Mouse (Mus musculus) heart, embryonic 11.5 days (tissue): Measurements from ENCODE around the gene Galr2. TPM values are rescaled to one million over a fixed set of nuclear protein-coding genes. Genes with fewer than 3 reads are reported as not detected.
"Not testable (repeated sequence)": the region's sequence is repeated elsewhere in the genome, so short reads cannot be mapped to it uniquely, and the experiment has no call there.

Experiments used
- ATAC-seq: fragments of 200-750 bp; cut with Nextera tagmentation; replicated peaks from 2 replicates; pipeline ENCODE4 v1.8.0; 2017; ENCODE audit warnings: moderate library complexity; ENCODE audit not compliant: insufficient number of reproducible peaks, low FRiP score, low TSS enrichment
- H3K27ac ChIP-seq: fragments of 300-500 bp; sonication (generic); 2 replicates; pipeline ENCODE4 v1.5.1; 2014; ENCODE audit warnings: mild to moderate bottlenecking, low read depth, low read length
- H3K27me3 ChIP-seq: fragments of 300-500 bp; sonication (generic); 2 replicates; pipeline ENCODE4 v1.6.1; 2014; ENCODE audit warnings: mild to moderate bottlenecking, low read length, mixed read lengths; ENCODE audit not compliant: control insufficient read depth, insufficient read depth
- H3K36me3 ChIP-seq: fragments of 300-500 bp; sonication (generic); 2 replicates; pipeline ENCODE4 v1.6.1; 2014; ENCODE audit warnings: mild to moderate bottlenecking, low read length, moderate library complexity, mixed read lengths; ENCODE audit not compliant: control insufficient read depth, insufficient read depth
- H3K4me1 ChIP-seq: fragments of 300-500 bp; sonication (generic); 2 replicates; pipeline ENCODE4 v1.6.1; 2014; ENCODE audit warnings: low read length; ENCODE audit not compliant: control insufficient read depth, insufficient read depth
- H3K4me2 ChIP-seq: fragments of 300-500 bp; sonication (generic); 2 replicates; pipeline ENCODE4 v1.6.1; 2014; ENCODE audit warnings: mild to moderate bottlenecking, moderate library complexity
- H3K4me3 ChIP-seq: fragments of 300-500 bp; sonication (generic); 2 replicates; pipeline ENCODE4 v1.5.1; 2014; ENCODE audit warnings: low read depth, low read length
- H3K9ac ChIP-seq: fragments of 300-500 bp; sonication (generic); 2 replicates; pipeline ENCODE4 v1.6.1; 2014; ENCODE audit warnings: mild to moderate bottlenecking, low read depth, low read length, moderate library complexity
- H3K9me3 ChIP-seq: fragments of 300-500 bp; sonication (generic); replicated peaks from 2 replicates; pipeline ENCODE4 v1.6.1; 2016; ENCODE audit warnings: low read length; ENCODE audit not compliant: control insufficient read depth
- WGBS: fragments of 180-500 bp; shearing (Covaris S2); extraction: QIAGEN DNeasy Blood & Tissue Kit; methylation state at CpG from one replicate; pipeline ENCODE4 v1.1.7; 2014; ENCODE audit not compliant: insufficient replicate concordance; 5-methylcytosine and 5-hydroxymethylcytosine counted together
- polyA plus RNA-seq: library from polyadenylated mRNA; unstranded; fragments of >200 nt; fragmentation: Nextera tagmentation; extraction: Ambion mirVana; gene quantifications from 2 replicates; pipeline ENCODE4 v1.2.1, GENCODE M21; 2014

The Galr2 gene
- polyA plus RNA-seq, 1 experiment from 2014 or later, result 0.16 TPM

- Histone ChIP-seq H3K4me1 (peaks cover 18% of the 10 kb centered on the region), H3K27me3 (peaks cover 26% of the 10 kb centered on the region)
- H3K9me3 ChIP-seq, ATAC-seq, H3K9ac ChIP-seq, H3K36me3 ChIP-seq, H3K4me2 ChIP-seq, H3K27ac ChIP-seq, H3K4me3 ChIP-seq: not testable (repeated sequence)
- WGBS, result 88% methylated on average over 1 of the region's 1 CpGs
Measured at GRCm38 (mm10) chr11:116277184-116277583, 3.6 kb upstream of the Galr2 start.

- peaks cover 67% of the 10 kb centered on the region for H3K27me3 ChIP-seq
- H3K4me2 ChIP-seq, result peak overlapping the region; percentile 68
- peak overlapping the region; percentile 46; the same call in 1 of the 2 replicates for H3K9ac ChIP-seq
- 2% methylated on average over 18 of the region's 18 CpGs for WGBS
- ATAC-seq, result no peak
- H3K36me3 ChIP-seq, result no peaks in the 10 kb centered on the region
- peaks cover 9% of the 10 kb centered on the region for H3K4me1 ChIP-seq
- no peaks in the 10 kb centered on the region for H3K9me3 ChIP-seq
- H3K27ac ChIP-seq, result no peak overlapping the region
- peak overlapping the region; percentile 41 for H3K4me3 ChIP-seq
Measured at GRCm38 (mm10) chr11:116281671-116282070, 932 bp downstream of the Galr2 start.

- Histone ChIP-seq H3K27me3 (peaks cover 67% of the 10 kb centered on the region), H3K36me3 (no peaks in the 10 kb centered on the region), H3K4me3 (peak overlapping the region; percentile 41), H3K4me1 (peaks cover 9% of the 10 kb centered on the region), H3K27ac (no peak overlapping the region), H3K9ac (no peak overlapping the region), H3K9me3 (no peaks in the 10 kb centered on the region), H3K4me2 (peak overlapping the region; percentile 24; the same call in 1 of the 2 replicates)
- ATAC-seq, result no peak
- WGBS, result 3% methylated on average over 11 of the region's 11 CpGs
Measured at GRCm38 (mm10) chr11:116282089-116282488, 1.4 kb downstream of the Galr2 start.

- Histone ChIP-seq H3K4me2 (no peak overlapping the region), H3K36me3 (peaks cover 2% of the 10 kb centered on the region; the same call in 1 of the 2 replicates), H3K4me1 (peaks cover 9% of the 10 kb centered on the region), H3K4me3 (no peak overlapping the region), H3K9me3 (no peaks in the 10 kb centered on the region), H3K9ac (no peak overlapping the region), H3K27me3 (peaks cover 67% of the 10 kb centered on the region), H3K27ac (no peak overlapping the region)
- no peak for ATAC-seq
- 11% methylated on average over 48 of the region's 48 CpGs for WGBS
Measured at GRCm38 (mm10) chr11:116282912-116283521, 2.3 kb downstream of the Galr2 start.

- Histone ChIP-seq H3K27ac (no peak overlapping the region), H3K4me1 (peaks cover 12% of the 10 kb centered on the region), H3K9ac (no peak overlapping the region), H3K4me3 (no peak overlapping the region), H3K27me3 (peaks cover 67% of the 10 kb centered on the region), H3K4me2 (no peak overlapping the region), H3K9me3 (no peaks in the 10 kb centered on the region), H3K36me3 (peaks cover 8% of the 10 kb centered on the region)
- WGBS, result 51% methylated on average over 6 of the region's 6 CpGs
- ATAC-seq, result no peak
Measured at GRCm38 (mm10) chr11:116283982-116284381, 3.2 kb downstream of the Galr2 start.

- peaks cover 17% of the 10 kb centered on the region for H3K4me1 ChIP-seq
- H3K36me3 ChIP-seq, result peaks cover 11% of the 10 kb centered on the region
- H3K9me3 ChIP-seq, result no peaks in the 10 kb centered on the region
- no peak for ATAC-seq
- 61% methylated on average over 7 of the region's 7 CpGs for WGBS
- no peak overlapping the region for H3K27ac ChIP-seq
- no peak overlapping the region for H3K4me3 ChIP-seq
- H3K4me2 ChIP-seq, result no peak overlapping the region
- no peak overlapping the region for H3K9ac ChIP-seq
- H3K27me3 ChIP-seq, result peaks cover 55% of the 10 kb centered on the region
Measured at GRCm38 (mm10) chr11:116285770-116286191, 5.0 kb downstream of the Galr2 start.

- Histone ChIP-seq H3K4me3 (no peak overlapping the region), H3K27ac (no peak overlapping the region), H3K9ac (no peak overlapping the region), H3K9me3 (no peaks in the 10 kb centered on the region), H3K27me3 (peaks cover 40% of the 10 kb centered on the region), H3K4me2 (no peak overlapping the region), H3K4me1 (peaks cover 9% of the 10 kb centered on the region; the same call in 1 of the 2 replicates), H3K36me3 (peaks cover 17% of the 10 kb centered on the region)
- WGBS, result 65% methylated on average over 5 of the region's 5 CpGs
- no peak for ATAC-seq
Measured at GRCm38 (mm10) chr11:116287351-116287750, 6.6 kb downstream of the Galr2 start.

- Histone ChIP-seq H3K4me3 (no peak overlapping the region), H3K27me3 (peaks cover 8% of the 10 kb centered on the region), H3K9ac (no peak overlapping the region), H3K9me3 (no peaks in the 10 kb centered on the region), H3K4me2 (no peak overlapping the region), H3K36me3 (peaks cover 17% of the 10 kb centered on the region), H3K4me1 (peaks cover 9% of the 10 kb centered on the region; the same call in 1 of the 2 replicates), H3K27ac (no peak overlapping the region)
- 57% methylated on average over 8 of the region's 8 CpGs for WGBS
- no peak for ATAC-seq
Measured at GRCm38 (mm10) chr11:116290556-116290955, 9.8 kb downstream of the Galr2 start.

GRCm38 (mm10) chr11:116292401-116292800 is 11.7 kb downstream of the Galr2 start:
- H3K4me1 ChIP-seq, result peaks cover 12% of the 10 kb centered on the region; the same call in 1 of the 2 replicates
- H3K4me2 ChIP-seq, result no peak overlapping the region
- no peaks in the 10 kb centered on the region for H3K27me3 ChIP-seq
- H3K36me3 ChIP-seq, result peaks cover 17% of the 10 kb centered on the region
- no peak overlapping the region for H3K9ac ChIP-seq
- no peak overlapping the region for H3K27ac ChIP-seq
- H3K9me3 ChIP-seq, result no peaks in the 10 kb centered on the region
- ATAC-seq, result no peak
- 87% methylated on average over 13 of the region's 13 CpGs for WGBS
- no peak overlapping the region for H3K4me3 ChIP-seq
